Mouse (Mus musculus): Measurements from ENCODE around the gene Mbd5. TPM values are rescaled to one million over a fixed set of nuclear protein-coding genes. Genes with fewer than 3 reads are reported as not detected.

Gene Mbd5
- polyA plus RNA-seq (2012; rRNA removed) = 3.1 and 4.1 TPM in 2 replicates

DNA sequence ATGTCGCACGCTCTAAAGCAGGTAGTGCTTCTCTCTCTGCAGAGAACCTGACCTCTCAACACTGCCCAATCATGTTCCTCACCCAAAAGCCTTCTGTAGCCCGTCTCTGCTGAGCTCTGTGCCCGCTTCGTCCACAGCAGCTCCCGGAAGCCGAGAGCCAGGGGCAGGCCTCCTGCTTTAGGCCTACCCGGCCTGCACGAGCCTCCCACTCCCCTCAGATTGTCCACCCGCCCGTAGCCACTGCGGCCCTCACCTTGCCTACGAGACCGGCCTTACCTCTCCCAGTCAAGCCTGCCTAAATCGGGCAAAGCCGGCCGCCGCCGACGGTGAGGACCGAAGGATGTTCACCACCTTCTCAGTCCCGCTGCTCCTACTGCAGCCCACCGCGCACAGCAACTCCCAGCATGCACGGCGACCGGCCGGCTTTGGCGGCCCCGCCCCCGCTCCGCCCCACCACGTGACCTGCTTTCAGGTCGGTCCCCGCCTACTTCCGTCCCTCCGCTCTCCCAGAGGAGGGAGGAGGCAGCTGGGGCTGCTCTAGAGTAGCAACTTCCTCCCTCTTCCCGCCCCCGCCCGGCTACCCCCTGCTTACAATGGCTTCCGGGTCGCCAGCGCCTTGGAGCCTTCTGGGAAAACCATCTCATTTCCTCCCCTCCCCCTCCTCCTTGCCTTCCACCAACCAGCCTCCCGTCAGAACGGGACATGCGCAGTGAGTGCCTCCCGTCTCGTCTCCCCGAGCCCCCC lies at the start of gene Mbd5:
Gene Mbd5, plus strand, starts transcription at position 668 of the 744 bp plus-strand sequence.
- under 1% methylated on average over 36 of the region's 49 CpGs for WGBS
- no peaks in the 10 kb centered on the region for H3K36me3 ChIP-seq (ENCODE audit: control insufficient read depth, insufficient read depth, low read length)
- DNase-seq (ENCODE audit: low read depth in 1 of 2, low spot score in 2 of 2) = peak; percentile 96 to 99
- no peaks in the 10 kb centered on the region for H3K4me1 ChIP-seq (ENCODE audit: control insufficient read depth, insufficient read depth, insufficient read length)
- TF ChIP-seq CTCF (IDR thresholded peaks at IDR 0.05; ENCODE audit: extremely low read depth, insufficient read depth, insufficient read length, insufficient replicate concordance) = no peak
- peak; percentile 78 for TF ChIP-seq POLR2A (IDR thresholded peaks at IDR 0.05; ENCODE audit: low read depth, low read length)
- no peaks in the 10 kb centered on the region for H3K27me3 ChIP-seq (ENCODE audit: control insufficient read depth, insufficient read depth, low read length)
- peak within 1 kb of the TSS; percentile 95 for H3K4me3 ChIP-seq (ENCODE audit: extremely low read depth, insufficient read depth, insufficient read length)
- peak within 1 kb of the TSS; percentile 85 for H3K27ac ChIP-seq (ENCODE audit: insufficient read depth, low read length)

DNA sequence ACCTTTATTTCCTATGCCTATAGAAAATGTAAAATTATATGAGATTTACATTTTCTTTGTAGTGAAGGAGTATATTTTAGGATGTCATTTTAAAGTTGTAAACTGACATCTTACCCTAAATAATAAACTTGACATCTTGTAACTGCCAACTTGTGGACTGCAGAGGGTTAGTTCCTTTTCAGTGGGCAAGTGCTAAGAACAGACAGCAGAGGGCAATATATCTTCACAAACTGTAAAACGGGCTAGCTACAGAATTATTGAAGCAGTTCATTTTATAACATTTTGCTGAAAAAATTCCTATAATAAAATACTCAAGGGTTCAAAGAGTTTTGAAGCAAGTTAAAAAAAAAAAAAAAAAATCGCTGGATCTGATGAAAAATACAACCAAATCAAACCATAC lies 40.4 kb upstream of the Mbd5 start:
- 47% methylated on average over 2 of the region's 2 CpGs for WGBS
- Histone ChIP-seq H3K27ac (ENCODE audit: insufficient read depth, low read length) (no peak overlapping the region), H3K36me3 (ENCODE audit: control insufficient read depth, insufficient read depth, low read length) (peaks cover 21% of the 10 kb centered on the region), H3K27me3 (ENCODE audit: control insufficient read depth, insufficient read depth, low read length) (no peaks in the 10 kb centered on the region), H3K4me3 (ENCODE audit: extremely low read depth, insufficient read depth, insufficient read length) (no peak overlapping the region), H3K4me1 (ENCODE audit: control insufficient read depth, insufficient read depth, insufficient read length) (no peaks in the 10 kb centered on the region)
- no peak for DNase-seq (ENCODE audit: low read depth in 1 of 2, low spot score in 2 of 2)
- TF ChIP-seq POLR2A (IDR thresholded peaks at IDR 0.05; ENCODE audit: low read depth, low read length) (no peak), CTCF (IDR thresholded peaks at IDR 0.05; ENCODE audit: extremely low read depth, insufficient read depth, insufficient read length, insufficient replicate concordance) (no peak)

DNA sequence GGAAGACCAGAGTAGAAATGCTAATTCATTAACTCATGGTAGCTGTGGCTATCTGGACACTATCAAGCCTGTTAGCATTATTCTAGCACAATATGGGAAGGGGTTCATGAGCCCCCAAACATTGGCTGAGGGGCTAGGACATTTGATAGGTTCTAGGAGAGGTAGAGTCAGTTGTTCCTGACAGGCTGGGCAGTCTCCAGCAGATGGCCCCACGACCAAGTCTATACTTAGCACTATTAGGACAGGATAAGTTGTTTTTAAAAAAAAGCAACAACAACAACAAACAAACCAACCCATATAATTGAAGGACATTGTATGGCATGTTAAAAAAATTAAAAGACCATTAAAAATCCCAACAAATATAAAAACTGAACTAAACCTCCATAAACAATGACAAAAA lies 35.1 kb upstream of the Mbd5 start:
- Histone ChIP-seq H3K4me3 (ENCODE audit: extremely low read depth, insufficient read depth, insufficient read length) (no peak overlapping the region), H3K27me3 (ENCODE audit: control insufficient read depth, insufficient read depth, low read length) (no peaks in the 10 kb centered on the region), H3K36me3 (ENCODE audit: control insufficient read depth, insufficient read depth, low read length) (peaks cover 15% of the 10 kb centered on the region), H3K4me1 (ENCODE audit: control insufficient read depth, insufficient read depth, insufficient read length) (no peaks in the 10 kb centered on the region), H3K27ac (ENCODE audit: insufficient read depth, low read length) (no peak overlapping the region)
- TF ChIP-seq POLR2A (IDR thresholded peaks at IDR 0.05; ENCODE audit: low read depth, low read length) (no peak), CTCF (IDR thresholded peaks at IDR 0.05; ENCODE audit: extremely low read depth, insufficient read depth, insufficient read length, insufficient replicate concordance) (no peak)
- WGBS = 71% methylated on average over 1 of the region's 1 CpGs
- DNase-seq (ENCODE audit: low read depth in 1 of 2, low spot score in 2 of 2) = no peak

DNA sequence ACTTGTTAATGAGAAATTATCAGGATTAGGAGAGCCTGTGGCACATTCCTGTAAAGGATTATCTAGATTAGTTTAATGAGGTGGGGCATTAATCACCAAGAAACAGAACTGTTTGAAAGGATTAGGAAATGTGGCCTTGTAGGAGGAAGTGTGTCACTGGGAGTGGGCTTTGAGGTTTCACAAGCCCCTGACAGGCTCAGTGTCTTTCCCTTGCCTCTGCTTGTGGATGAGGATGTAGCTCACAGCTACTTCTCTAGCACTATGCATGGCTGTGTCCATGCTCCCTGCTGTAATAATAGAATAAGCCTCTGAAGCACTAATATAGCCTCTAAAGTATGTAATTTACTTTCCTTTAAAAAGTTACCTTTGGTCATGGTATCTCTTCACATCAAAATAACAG lies 33.5 kb upstream of the Mbd5 start:
- TF ChIP-seq POLR2A (IDR thresholded peaks at IDR 0.05; ENCODE audit: low read depth, low read length) = no peak
- TF ChIP-seq CTCF (IDR thresholded peaks at IDR 0.05; ENCODE audit: extremely low read depth, insufficient read depth, insufficient read length, insufficient replicate concordance) = no peak
- no peaks in the 10 kb centered on the region for H3K27me3 ChIP-seq (ENCODE audit: control insufficient read depth, insufficient read depth, low read length)
- DNase-seq (ENCODE audit: low read depth in 1 of 2, low spot score in 2 of 2) = no peak
- H3K4me1 ChIP-seq (ENCODE audit: control insufficient read depth, insufficient read depth, insufficient read length) = no peaks in the 10 kb centered on the region
- H3K27ac ChIP-seq (ENCODE audit: insufficient read depth, low read length) = no peak overlapping the region
- peaks cover 15% of the 10 kb centered on the region for H3K36me3 ChIP-seq (ENCODE audit: control insufficient read depth, insufficient read depth, low read length)
- no peak overlapping the region for H3K4me3 ChIP-seq (ENCODE audit: extremely low read depth, insufficient read depth, insufficient read length)

DNA sequence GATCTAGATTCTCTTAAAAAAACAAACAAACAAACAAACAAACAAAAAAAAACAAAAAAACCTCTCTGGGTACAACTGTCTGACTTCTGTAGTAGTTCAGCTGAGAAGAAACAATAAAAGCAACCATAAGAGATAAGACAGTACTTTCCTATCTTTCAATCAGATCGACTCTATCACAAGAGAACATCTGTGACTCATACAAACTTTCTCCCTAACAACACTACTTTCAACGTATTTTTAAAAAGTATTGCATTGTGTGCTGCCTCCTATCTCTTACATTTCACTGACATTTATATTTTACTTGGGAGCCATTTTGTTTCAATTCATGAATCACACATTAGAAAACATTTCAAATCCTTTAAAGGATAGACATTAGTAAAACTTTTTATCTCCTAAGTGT lies 14.2 kb upstream of the Mbd5 start:
- WGBS = 69% methylated on average over 2 of the region's 2 CpGs
- no peak for DNase-seq (ENCODE audit: low read depth in 1 of 2, low spot score in 2 of 2)
- peaks cover 11% of the 10 kb centered on the region for H3K36me3 ChIP-seq (ENCODE audit: control insufficient read depth, insufficient read depth, low read length)
- H3K4me3 ChIP-seq (ENCODE audit: extremely low read depth, insufficient read depth, insufficient read length) = no peak overlapping the region
- no peaks in the 10 kb centered on the region for H3K4me1 ChIP-seq (ENCODE audit: control insufficient read depth, insufficient read depth, insufficient read length)
- no peaks in the 10 kb centered on the region for H3K27me3 ChIP-seq (ENCODE audit: control insufficient read depth, insufficient read depth, low read length)
- H3K27ac ChIP-seq (ENCODE audit: insufficient read depth, low read length) = no peak overlapping the region
- no peak for TF ChIP-seq CTCF (IDR thresholded peaks at IDR 0.05; ENCODE audit: extremely low read depth, insufficient read depth, insufficient read length, insufficient replicate concordance)
- TF ChIP-seq POLR2A (IDR thresholded peaks at IDR 0.05; ENCODE audit: low read depth, low read length) = no peak

DNA sequence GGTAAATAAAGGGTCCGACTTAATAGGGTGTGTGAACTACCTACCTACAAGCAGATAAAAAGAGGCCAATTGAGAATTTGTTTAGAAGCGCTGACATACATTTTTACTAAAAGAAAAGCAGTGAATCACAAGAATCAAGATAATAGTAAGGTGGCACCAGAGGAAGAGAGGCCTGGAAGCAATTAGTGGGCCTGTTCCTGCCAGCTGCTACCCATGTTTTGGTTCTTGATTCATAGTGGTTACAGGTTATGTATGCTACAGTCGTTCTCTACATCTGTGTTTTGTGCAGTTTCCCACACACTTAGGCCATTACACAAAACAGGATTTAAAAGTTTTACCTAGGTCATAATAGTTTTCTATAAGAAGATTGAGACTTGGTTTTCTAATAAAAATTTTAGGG lies 1.5 kb upstream of the Mbd5 start:
- Histone ChIP-seq H3K36me3 (ENCODE audit: control insufficient read depth, insufficient read depth, low read length) (no peaks in the 10 kb centered on the region), H3K4me1 (ENCODE audit: control insufficient read depth, insufficient read depth, insufficient read length) (no peaks in the 10 kb centered on the region), H3K4me3 (ENCODE audit: extremely low read depth, insufficient read depth, insufficient read length) (no peak overlapping the region), H3K27me3 (ENCODE audit: control insufficient read depth, insufficient read depth, low read length) (no peaks in the 10 kb centered on the region), H3K27ac (ENCODE audit: insufficient read depth, low read length) (no peak overlapping the region)
- TF ChIP-seq POLR2A (IDR thresholded peaks at IDR 0.05; ENCODE audit: low read depth, low read length) (no peak), CTCF (IDR thresholded peaks at IDR 0.05; ENCODE audit: extremely low read depth, insufficient read depth, insufficient read length, insufficient replicate concordance) (no peak)
- 58% methylated on average over 3 of the region's 3 CpGs for WGBS
- no peak for DNase-seq (ENCODE audit: low read depth in 1 of 2, low spot score in 2 of 2)

DNA sequence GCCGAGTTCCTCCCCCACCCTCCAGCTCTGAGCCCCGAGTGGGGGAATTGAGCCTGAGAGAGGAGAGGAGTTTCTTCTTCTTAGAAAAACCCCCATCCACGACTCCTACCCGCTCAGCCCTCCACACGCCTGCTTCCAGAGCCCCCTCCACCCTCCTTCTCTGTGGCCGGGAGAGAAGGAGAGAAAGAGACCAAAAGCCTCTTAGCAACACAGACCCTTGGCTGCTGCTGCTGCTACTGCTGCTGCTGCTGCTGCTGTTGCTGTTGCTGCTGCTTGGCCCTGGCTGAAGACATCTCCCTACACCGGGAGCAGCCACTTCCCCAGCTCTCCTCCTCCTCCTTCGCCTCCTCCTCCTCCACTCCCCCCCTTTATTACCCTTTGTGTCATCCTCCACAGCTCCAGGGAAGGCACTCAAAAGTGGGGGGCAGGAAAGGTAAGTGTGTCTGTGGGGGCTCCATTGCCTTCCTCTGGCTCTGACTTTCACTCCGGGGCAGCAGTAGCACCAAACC lies 489 bp downstream of the Mbd5 start:
- TF ChIP-seq POLR2A (IDR thresholded peaks at IDR 0.05; ENCODE audit: low read depth, low read length) (no peak), CTCF (IDR thresholded peaks at IDR 0.05; ENCODE audit: extremely low read depth, insufficient read depth, insufficient read length, insufficient replicate concordance) (no peak)
- peak; percentile 9 to 27 for DNase-seq (ENCODE audit: low read depth in 1 of 2, low spot score in 2 of 2)
- Histone ChIP-seq H3K27ac (ENCODE audit: insufficient read depth, low read length) (peak overlapping the region; percentile 73), H3K4me3 (ENCODE audit: extremely low read depth, insufficient read depth, insufficient read length) (peak overlapping the region; percentile 90), H3K27me3 (ENCODE audit: control insufficient read depth, insufficient read depth, low read length) (no peaks in the 10 kb centered on the region), H3K4me1 (ENCODE audit: control insufficient read depth, insufficient read depth, insufficient read length) (no peaks in the 10 kb centered on the region), H3K36me3 (ENCODE audit: control insufficient read depth, insufficient read depth, low read length) (no peaks in the 10 kb centered on the region)
- WGBS = 0% methylated on average over 9 of the region's 9 CpGs
